In genomic region chr14:27075909-27076521, GRCm38 (mm10) we compare ENCODE assay signal across 12 mouse cellular contexts. TPM values are rescaled to one million over a fixed set of nuclear protein-coding genes. Genes with fewer than 3 reads are reported as not detected.
DNase-seq lines count a peak whose midpoint lies in the region; ATAC-seq and TF ChIP-seq lines count a peak whose summit lies in the region.
"Had no signal": no experiment of that assay in that cellular context is flagged by ENCODE, and none has a peak within 500 bp of the region (broad histone marks: within the 10 kb centered on the region; RNA-seq: fewer than 3 reads in every experiment).

No protein-coding gene starts in this region.

- no peak overlapping the region for H3K9ac ChIP-seq in kidney, postnatal 0 days (ENCODE audit: low read depth, low read length)
- H3K9ac ChIP-seq in embryonic facial prominence, embryonic 11.5 days (replicated peaks; ENCODE audit: low read length), result no peak overlapping the region
- no peak overlapping the region for H3K9ac ChIP-seq in forebrain, embryonic 15.5 days (replicated peaks)
- H3K9ac ChIP-seq in limb, embryonic 15.5 days, result no peak overlapping the region
- H3K9ac ChIP-seq: liver, embryonic 13.5 days; midbrain, embryonic 12.5 days had no signal

- H3K4me2 ChIP-seq in kidney, postnatal 0 days (ENCODE audit: low read length), result no peak overlapping the region
- H3K4me2 ChIP-seq in embryonic facial prominence, embryonic 11.5 days (ENCODE audit: low read depth, low read length), result no peak overlapping the region
- H3K4me2 ChIP-seq in forebrain, embryonic 15.5 days (replicated peaks), result no peak overlapping the region
- H3K4me2 ChIP-seq in limb, embryonic 15.5 days, result no peak overlapping the region
- H3K4me2 ChIP-seq: liver, embryonic 13.5 days; midbrain, embryonic 12.5 days had no signal

- H3K27ac ChIP-seq in kidney, postnatal 0 days, result peak overlapping the region; percentile 25; the same call in 1 of the 2 replicates
- H3K27ac ChIP-seq in embryonic facial prominence, embryonic 11.5 days (replicated peaks; ENCODE audit: low read depth, low read length), result no peak overlapping the region
- H3K27ac ChIP-seq in forebrain, embryonic 15.5 days (replicated peaks), result no peak overlapping the region
- H3K27ac ChIP-seq in limb, embryonic 15.5 days, result peak overlapping the region; percentile 44
- H3K27ac ChIP-seq: liver, embryonic 13.5 days; midbrain, embryonic 12.5 days had no signal

- TF ChIP-seq CTCF in kidney, postnatal 0 days (IDR thresholded peaks at IDR 0.05; ENCODE audit: low read depth), result no peak

- whole genome bisulfite sequencing in kidney, postnatal 0 days, result 61% methylated on average over 8 of the region's 8 CpGs
- 68% methylated on average over 8 of the region's 8 CpGs for WGBS in embryonic facial prominence, embryonic 11.5 days
- WGBS in forebrain, embryonic 15.5 days, result 53% methylated on average over 8 of the region's 8 CpGs
- WGBS in limb, embryonic 15.5 days, result 41% methylated on average over 8 of the region's 8 CpGs

- DNase-seq in kidney, postnatal 0 days (ENCODE audit: low spot score), result no peak
- DNase-seq in kidney, postnatal 10 days, result no peak
- DNase-seq in embryonic facial prominence, embryonic 11.5 days (ENCODE audit: low spot score), result no peak
- DNase-seq in adrenal gland, postnatal 36 days, result no peak
- no peak for DNase-seq in ovary, postnatal 14 days (ENCODE audit: low spot score)
- DNase-seq: adrenal gland, postnatal 10 days; liver, embryonic 13.5 days; thymus, postnatal 36 days had no signal

- no peaks in the 10 kb centered on the region for H3K9me3 ChIP-seq in kidney, postnatal 0 days (replicated peaks; ENCODE audit: low read length)
- H3K9me3 ChIP-seq in embryonic facial prominence, embryonic 11.5 days (replicated peaks; ENCODE audit: control insufficient read depth, low read length), result no peaks in the 10 kb centered on the region
- no peaks in the 10 kb centered on the region for H3K9me3 ChIP-seq in forebrain, embryonic 15.5 days
- no peaks in the 10 kb centered on the region for H3K9me3 ChIP-seq in limb, embryonic 15.5 days
- H3K9me3 ChIP-seq: G1E; liver, embryonic 13.5 days; midbrain, embryonic 12.5 days had no signal

- H3K4me3 ChIP-seq in kidney, postnatal 0 days (replicated peaks; ENCODE audit: low read depth, low read length), result no peak overlapping the region
- no peak overlapping the region for H3K4me3 ChIP-seq in embryonic facial prominence, embryonic 11.5 days (ENCODE audit: low read depth, low read length)
- H3K4me3 ChIP-seq in forebrain, embryonic 15.5 days, result no peak overlapping the region
- no peak overlapping the region for H3K4me3 ChIP-seq in limb, embryonic 15.5 days
- H3K4me3 ChIP-seq: liver, embryonic 13.5 days; midbrain, embryonic 12.5 days had no signal

- H3K36me3 ChIP-seq in kidney, postnatal 0 days (ENCODE audit: insufficient read depth, low read length), result no peaks in the 10 kb centered on the region
- H3K36me3 ChIP-seq in embryonic facial prominence, embryonic 11.5 days (replicated peaks; ENCODE audit: control insufficient read depth, insufficient read depth, low read depth, low read length), result no peaks in the 10 kb centered on the region
- no peaks in the 10 kb centered on the region for H3K36me3 ChIP-seq in forebrain, embryonic 15.5 days
- H3K36me3 ChIP-seq in limb, embryonic 15.5 days, result peaks cover 4% of the 10 kb centered on the region; the same call in 1 of the 2 replicates
- H3K36me3 ChIP-seq: G1E; liver, embryonic 13.5 days; midbrain, embryonic 12.5 days had no signal

- H3K27me3 ChIP-seq in kidney, postnatal 0 days (ENCODE audit: insufficient read depth, low read length), result no peaks in the 10 kb centered on the region
- H3K27me3 ChIP-seq in embryonic facial prominence, embryonic 11.5 days (ENCODE audit: control insufficient read depth, insufficient read depth, low read length), result no peaks in the 10 kb centered on the region
- no peaks in the 10 kb centered on the region for H3K27me3 ChIP-seq in forebrain, embryonic 15.5 days
- no peaks in the 10 kb centered on the region for H3K27me3 ChIP-seq in limb, embryonic 15.5 days
- H3K27me3 ChIP-seq: liver, embryonic 13.5 days had no signal

- peaks cover 28% of the 10 kb centered on the region; the same call in 1 of the 2 replicates for H3K4me1 ChIP-seq in kidney, postnatal 0 days (replicated peaks; ENCODE audit: insufficient read depth, low read length)
- H3K4me1 ChIP-seq in embryonic facial prominence, embryonic 11.5 days (ENCODE audit: control insufficient read depth, insufficient read depth, low read length), result peaks cover 16% of the 10 kb centered on the region
- H3K4me1 ChIP-seq in forebrain, embryonic 15.5 days, result peaks cover 19% of the 10 kb centered on the region
- H3K4me1 ChIP-seq in limb, embryonic 15.5 days, result peaks cover 53% of the 10 kb centered on the region

- ATAC-seq in kidney, postnatal 0 days (replicated peaks; ENCODE audit: low FRiP score, low read depth), result no peak
- ATAC-seq in embryonic facial prominence, embryonic 11.5 days (replicated peaks; ENCODE audit: insufficient number of reproducible peaks, low FRiP score, low TSS enrichment, low read depth), result 0 out of 2 replicates have a peak, but pooled peaks have one; percentile 35
- peak; percentile 58 for ATAC-seq in forebrain, embryonic 15.5 days (replicated peaks)
- no peak for ATAC-seq in limb, embryonic 15.5 days (ENCODE audit: insufficient number of reproducible peaks, low FRiP score, low TSS enrichment, low read depth)

RNA-seq across cellular contexts. Expression of gene Il17rd, which starts 37.3 kb away (rescaled TPM):
- 3.9 TPM in 2 replicates for polyA plus RNA-seq in kidney, postnatal 0 days (2015; fragmentation: Nextera tagmentation; extraction: Ambion mirVana)
- polyA plus RNA-seq in embryonic facial prominence, embryonic 11.5 days (2014; fragmentation: Nextera tagmentation; extraction: Ambion mirVana), result 6.7 and 6.9 TPM in 2 replicates
- polyA plus RNA-seq in forebrain, embryonic 15.5 days (2015; fragmentation: Nextera tagmentation; extraction: Ambion mirVana), result 1.5 and 1.8 TPM in 2 replicates
- polyA plus RNA-seq in limb, embryonic 15.5 days (2015; fragmentation: Nextera tagmentation; extraction: Ambion mirVana), result 4.7 and 5.7 TPM in 2 replicates
- total RNA-seq in adrenal gland, postnatal 36 days (2021), result 1 to 10 TPM; 2.9 to 3.4 TPM
- polyA plus RNA-seq: G1E had no signal

RNA-seq across cellular contexts. Expression of gene Arhgef3, which starts 38.7 kb away (rescaled TPM):
- 20.0 and 20.4 TPM in 2 replicates for polyA plus RNA-seq in kidney, postnatal 0 days (2015; fragmentation: Nextera tagmentation; extraction: Ambion mirVana)
- polyA plus RNA-seq in embryonic facial prominence, embryonic 11.5 days (2014; fragmentation: Nextera tagmentation; extraction: Ambion mirVana), result 5.4 and 6.8 TPM in 2 replicates
- 3.7 and 4.9 TPM in 2 replicates for polyA plus RNA-seq in forebrain, embryonic 15.5 days (2015; fragmentation: Nextera tagmentation; extraction: Ambion mirVana)
- polyA plus RNA-seq in limb, embryonic 15.5 days (2015; fragmentation: Nextera tagmentation; extraction: Ambion mirVana), result 19.7 and 19.9 TPM in 2 replicates
- 10 to 100 TPM; 29.9 to 44.1 TPM for total RNA-seq in adrenal gland, postnatal 36 days (2021)

Comparison
In these comparisons a context has a peak if more than half of its experiments do, and no peak if none do; other contexts are left out.
1. ATAC-seq: peak in embryonic facial prominence, embryonic 11.5 days (single experiment) and forebrain, embryonic 15.5 days (single experiment); none in kidney, postnatal 0 days (single experiment) and limb, embryonic 15.5 days (single experiment).
2. H3K27ac ChIP-seq: peak in kidney, postnatal 0 days (single experiment) and limb, embryonic 15.5 days (single experiment); none in embryonic facial prominence, embryonic 11.5 days (single experiment) and forebrain, embryonic 15.5 days (single experiment).